Comparison of ENCODE assay signal across 10 mouse cellular contexts in genomic region chrX:73484076-73484475, GRCm38 (mm10). TPM values are rescaled to one million over a fixed set of nuclear protein-coding genes. Genes with fewer than 3 reads are reported as not detected.
A peak's percentile ranks its signal among the peaks of the same experiment; 100 is the strongest.
DNase-seq lines count a peak whose midpoint lies in the region; ATAC-seq and TF ChIP-seq lines count a peak whose summit lies in the region.
"Had no signal": no experiment of that assay in that cellular context is flagged by ENCODE, and none has a peak within 500 bp of the region (broad histone marks: within the 10 kb centered on the region; RNA-seq: fewer than 3 reads in every experiment).

No protein-coding gene starts in this region.

- peak overlapping the region; percentile 55 for H3K4me2 ChIP-seq in limb, embryonic 12.5 days
- peak overlapping the region; percentile 52 for H3K4me2 ChIP-seq in stomach, embryonic 16.5 days (ENCODE audit: low read depth, low read length)

- intact Hi-C loops in heart, postnatal 14 days (cut with DNase I): no loop called here

- no peak for DNase-seq in lung, adult 2 months
- no peak for DNase-seq in lung, adult 18-20 months
- DNase-seq in heart, postnatal 14 days: peak; percentile 17 to 31
- DNase-seq in thymus, postnatal 4 days: no peak

- H3K4me3 ChIP-seq in lung, adult 2 months (replicated peaks; ENCODE audit: extremely low read depth, low read depth, low read length): peak overlapping the region; percentile 65
- H3K4me3 ChIP-seq in limb, embryonic 12.5 days (replicated peaks): peak overlapping the region; percentile 34
- H3K4me3 ChIP-seq in stomach, embryonic 16.5 days (replicated peaks; ENCODE audit: low read length): peak overlapping the region; percentile 46

- no peak for TF ChIP-seq CTCF in lung, adult 2 months (IDR thresholded peaks at IDR 0.05; ENCODE audit: insufficient read depth, low read length)

- H3K4me1 ChIP-seq in lung, adult 2 months (ENCODE audit: control insufficient read depth, insufficient read depth, low read length): peaks cover 3% of the 10 kb centered on the region; the same call in 1 of the 2 replicates
- H3K4me1 ChIP-seq in limb, embryonic 12.5 days (replicated peaks): peaks cover 21% of the 10 kb centered on the region
- H3K4me1 ChIP-seq in stomach, embryonic 16.5 days (ENCODE audit: control insufficient read depth, insufficient read depth, low read length): peaks cover 4% of the 10 kb centered on the region; the same call in 1 of the 2 replicates

- ATAC-seq in limb, embryonic 12.5 days (ENCODE audit: insufficient number of reproducible peaks, insufficient read depth, low FRiP score, low TSS enrichment, low read depth): no peak
- ATAC-seq in stomach, embryonic 16.5 days (ENCODE audit: insufficient read depth, low FRiP score): no peak; the same call in 1 of the 2 replicates
- ATAC-seq in frontal cortex, adult (ENCODE audit: low TSS enrichment): no peak
- ATAC-seq: inflammation-experienced regulatory T-cells, adult 6 months had no signal

- WGBS in lung, adult 2 months: 66% methylated on average over 1 of the region's 1 CpGs
- 52% methylated on average over 1 of the region's 1 CpGs for WGBS in limb, embryonic 12.5 days
- 44% methylated on average over 1 of the region's 1 CpGs for WGBS in stomach, embryonic 16.5 days

- H3K9me3 ChIP-seq in limb, embryonic 12.5 days: no peaks in the 10 kb centered on the region
- H3K9me3 ChIP-seq in stomach, embryonic 16.5 days (replicated peaks; ENCODE audit: control insufficient read depth, low read length): no peaks in the 10 kb centered on the region

- no peaks in the 10 kb centered on the region for H3K36me3 ChIP-seq in limb, embryonic 12.5 days
- no peaks in the 10 kb centered on the region for H3K36me3 ChIP-seq in stomach, embryonic 16.5 days (ENCODE audit: control insufficient read depth, insufficient read depth, low read length)

- peaks cover 38% of the 10 kb centered on the region for H3K27me3 ChIP-seq in limb, embryonic 12.5 days
- no peaks in the 10 kb centered on the region; the same call in 1 of the 2 replicates for H3K27me3 ChIP-seq in stomach, embryonic 16.5 days (ENCODE audit: control insufficient read depth, insufficient read depth, low read length)

- H3K27ac ChIP-seq in limb, embryonic 12.5 days: no peak overlapping the region
- H3K27ac ChIP-seq in stomach, embryonic 16.5 days (ENCODE audit: low read length): no peak overlapping the region

- TF ChIP-seq POLR2A in lung, adult 2 months (IDR thresholded peaks at IDR 0.05; ENCODE audit: borderline replicate concordance, extremely low read depth, low read depth, low read length): no peak

- peak overlapping the region; percentile 45; the same call in 1 of the 2 replicates for H3K9ac ChIP-seq in limb, embryonic 12.5 days (replicated peaks)
- H3K9ac ChIP-seq in stomach, embryonic 16.5 days (ENCODE audit: low read length): peak overlapping the region; percentile 59

RNA-seq across cellular contexts. Expression of gene Bgn, which starts 0.7 kb away (rescaled TPM):
- polyA plus RNA-seq in lung, adult 2 months (2012; rRNA removed): 656 and 780 TPM in 2 replicates
- 100 to 1,000 TPM; 216 to 248 TPM for total RNA-seq in heart, postnatal 14 days (2021)
- 16.7 and 23.4 TPM in 2 replicates for polyA plus RNA-seq in limb, embryonic 12.5 days (2016; fragmentation: Nextera tagmentation; extraction: Ambion mirVana)
- polyA plus RNA-seq in stomach, embryonic 16.5 days (2015; fragmentation: Nextera tagmentation; extraction: Ambion mirVana): 87.2 and 114 TPM in 2 replicates

RNA-seq across cellular contexts. Expression of gene Atp2b3, which starts 18.8 kb away (rescaled TPM):
- 0.04 TPM in 1 of 2 replicates, not detected in the other for polyA plus RNA-seq in lung, adult 2 months (2012; rRNA removed)
- under 1 TPM in 1 of 2 experiments, not detected in 1; 0.14 TPM for total RNA-seq in heart, postnatal 14 days (2021)
- 0.19 and 0.22 TPM in 2 replicates for polyA plus RNA-seq in limb, embryonic 12.5 days (2016; fragmentation: Nextera tagmentation; extraction: Ambion mirVana)
- polyA plus RNA-seq in stomach, embryonic 16.5 days (2015; fragmentation: Nextera tagmentation; extraction: Ambion mirVana): 0.26 and 0.59 TPM in 2 replicates
- total RNA-seq: megakaryocyte-erythroid progenitor cell, adult 5-6 weeks had no signal
- polyA plus RNA-seq: inflammation-experienced regulatory T-cells, adult 6 months; spleen, adult 2 months had no signal

RNA-seq across cellular contexts. Expression of gene Haus7, which starts 25.2 kb away (rescaled TPM):
- 9.2 and 14.1 TPM in 2 replicates for polyA plus RNA-seq in lung, adult 2 months (2012; rRNA removed)
- total RNA-seq in heart, postnatal 14 days (2021): 1 to 10 TPM; 8.3 to 8.8 TPM
- polyA plus RNA-seq in limb, embryonic 12.5 days (2016; fragmentation: Nextera tagmentation; extraction: Ambion mirVana): 83.9 and 87.7 TPM in 2 replicates
- 49.6 and 50.9 TPM in 2 replicates for polyA plus RNA-seq in stomach, embryonic 16.5 days (2015; fragmentation: Nextera tagmentation; extraction: Ambion mirVana)

RNA-seq across cellular contexts. Expression of gene Trex2, which starts 48.9 kb away (rescaled TPM):
- 1.1 and 115 TPM in 2 replicates for polyA plus RNA-seq in lung, adult 2 months (2012; rRNA removed)
- total RNA-seq in heart, postnatal 14 days (2021): not detected
- not detected in 2 replicates for polyA plus RNA-seq in limb, embryonic 12.5 days (2016; fragmentation: Nextera tagmentation; extraction: Ambion mirVana)
- polyA plus RNA-seq in stomach, embryonic 16.5 days (2015; fragmentation: Nextera tagmentation; extraction: Ambion mirVana): 12.3 and 24.8 TPM in 2 replicates
- total RNA-seq: megakaryocyte-erythroid progenitor cell, adult 5-6 weeks had no signal
- polyA plus RNA-seq: inflammation-experienced regulatory T-cells, adult 6 months; spleen, adult 2 months had no signal

Comparison
In these comparisons a context has a peak if more than half of its experiments do, and no peak if none do; other contexts are left out.
1. DNase-seq: peak in heart, postnatal 14 days (2 of 2); none in lung, adult 2 months (single experiment), lung, adult 18-20 months (0 of 2) and thymus, postnatal 4 days (single experiment).
2. Peak in every context shown above with its lines, with median percentiles within 50 percentile points of each other: H3K4me3 ChIP-seq.